Mouse (Mus musculus): ENCODE results near the gene Prmt7.

- TF ChIP-seq CTCF (IDR thresholded peaks at IDR 0.05; ENCODE audit: borderline replicate concordance, control insufficient read depth, extremely low read depth, insufficient read depth, low read length, poor library complexity) (no peak), POLR2A (IDR thresholded peaks at IDR 0.05; ENCODE audit: control insufficient read depth, extremely low read depth, insufficient read depth, low read length, poor library complexity) (no peak)
Observed at GRCm38 (mm10) chr8:106176891-106177290, 33.8 kb upstream of the Prmt7 start.

All from thymus, adult 2 months (tissue).